Mouse (Mus musculus) adrenal gland, postnatal 10 days (tissue): ENCODE results near the gene Rps21. TPM values are rescaled to one million over a fixed set of nuclear protein-coding genes. Genes with fewer than 3 reads are reported as not detected.

Source experiments
- DNase-seq: peaks from one replicate; pipeline ENCODE4 v3.0.0; 2021; ENCODE audit warnings: mixed read lengths
- long read RNA-seq, 2 experiments: library from polyadenylated mRNA; stranded (forward); transcript quantifications; one replicate each; pipeline ENCODE4 v2.0.0; 2021
- total RNA-seq, 2 experiments: library from RNA; stranded (reverse); gene quantifications; 2 replicates each; pipeline ENCODE4 v1.2.3; 2021

Gene Rps21
- 100 to 1,000 TPM; 772 to 787 TPM for total RNA-seq
- long read RNA-seq, experiment 1, transcript Rps21-201 (6 exons, 394 nt) = major isoform, 121 of 428 reads
- long read RNA-seq, experiment 1, partial matches to known transcripts = 302 of 428 reads
- long read RNA-seq, experiment 1, other reads (novel, unspliced or antisense) = 5 of 428 reads
- long read RNA-seq, experiment 2, transcript Rps21-201 (6 exons, 394 nt) = major isoform, 82 of 126 reads
- long read RNA-seq, experiment 2, partial matches to known transcripts = 41 of 126 reads
- long read RNA-seq, experiment 2, other reads (novel, unspliced or antisense) = 3 of 126 reads

DNA sequence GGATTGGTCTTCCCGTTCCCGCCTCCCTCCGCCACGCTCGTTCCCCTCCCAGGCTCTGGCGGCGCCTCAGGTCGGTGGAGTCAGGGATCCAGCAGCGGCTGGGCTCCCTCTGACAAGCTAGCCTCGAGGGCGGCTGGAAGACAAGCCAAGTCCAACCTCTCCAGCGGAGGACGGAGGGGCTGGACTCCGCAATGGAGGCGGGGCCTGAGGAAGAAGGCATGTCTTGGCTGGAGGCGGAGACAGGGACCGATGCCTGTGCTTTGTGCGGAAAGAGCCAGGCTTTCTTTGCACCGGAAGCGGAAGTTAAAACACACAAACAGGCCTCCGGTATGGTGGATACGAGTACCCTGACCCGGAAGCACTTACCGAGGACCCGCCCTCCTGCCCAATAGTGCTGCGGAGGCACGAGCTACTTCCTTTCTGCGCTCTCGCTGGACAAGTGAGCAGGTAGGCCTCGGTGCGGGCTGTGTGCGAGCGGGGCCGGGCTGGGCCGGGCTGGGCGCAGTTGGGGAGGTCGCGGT, at the start of gene Rps21:
TSS of gene Rps21 (plus strand) at position 377 of the 521 bp plus-strand sequence.
- peak; percentile 97 for DNase-seq

DNA sequence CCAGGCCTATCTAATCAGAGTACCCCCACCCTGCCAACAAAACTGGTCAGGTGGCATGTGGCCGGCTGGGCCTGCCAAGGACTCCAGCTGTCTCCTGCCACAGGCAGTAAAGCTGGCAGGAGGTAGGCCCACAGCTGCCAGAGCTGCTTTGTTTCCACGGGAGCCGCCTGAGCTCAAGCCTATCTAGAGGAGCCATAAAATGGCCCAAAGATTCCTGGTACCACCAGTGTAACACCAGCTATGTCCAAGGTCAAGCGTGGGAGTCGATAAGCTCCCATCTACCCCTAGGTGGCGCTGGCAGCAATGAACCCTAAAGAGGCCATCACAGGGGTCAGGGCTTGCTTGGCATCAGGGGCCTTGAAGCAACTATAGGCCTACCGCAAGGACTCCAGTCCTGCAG, 49.3 kb upstream of the Rps21 start:
- peak; percentile 70 for DNase-seq

DNA sequence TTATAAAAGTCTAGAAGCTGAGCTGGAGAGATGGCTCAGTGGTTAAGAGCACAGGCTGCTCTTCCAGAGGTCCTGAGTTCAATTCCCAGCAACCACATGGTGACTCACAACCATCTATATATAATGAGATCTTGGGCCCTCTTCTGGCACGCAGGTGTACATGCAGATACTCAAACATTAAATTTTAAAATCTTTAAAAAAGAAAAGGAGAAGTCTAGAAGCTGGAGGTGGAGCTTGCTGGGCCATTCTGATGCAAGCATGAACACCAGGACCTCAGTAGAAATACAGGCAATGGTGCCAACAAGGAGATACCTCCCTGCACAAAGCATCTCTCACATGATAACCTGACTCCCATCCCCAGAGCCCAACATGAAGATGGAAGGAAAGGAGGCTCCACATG, 48.2 kb upstream of the Rps21 start:
- DNase-seq = no peak

DNA sequence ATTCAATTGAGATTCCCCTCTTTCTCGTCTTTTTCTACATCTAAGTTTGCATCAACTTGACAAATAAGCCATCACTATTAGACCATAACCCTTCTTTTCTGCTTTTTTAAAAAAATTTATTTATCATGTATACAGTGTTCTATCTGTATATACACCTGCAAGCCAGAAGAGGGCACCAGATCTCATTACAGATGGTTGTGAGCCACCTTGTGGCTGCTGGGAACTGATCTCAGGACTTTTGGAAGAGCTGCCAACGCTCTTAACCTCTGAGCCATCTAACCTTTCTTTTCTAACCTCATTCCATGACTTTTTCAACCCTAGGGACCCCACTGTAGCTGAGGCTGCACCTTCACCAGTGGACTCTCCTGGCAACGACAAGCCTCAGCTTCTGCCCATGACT, 44.9 kb upstream of the Rps21 start:
- no peak for DNase-seq

DNA sequence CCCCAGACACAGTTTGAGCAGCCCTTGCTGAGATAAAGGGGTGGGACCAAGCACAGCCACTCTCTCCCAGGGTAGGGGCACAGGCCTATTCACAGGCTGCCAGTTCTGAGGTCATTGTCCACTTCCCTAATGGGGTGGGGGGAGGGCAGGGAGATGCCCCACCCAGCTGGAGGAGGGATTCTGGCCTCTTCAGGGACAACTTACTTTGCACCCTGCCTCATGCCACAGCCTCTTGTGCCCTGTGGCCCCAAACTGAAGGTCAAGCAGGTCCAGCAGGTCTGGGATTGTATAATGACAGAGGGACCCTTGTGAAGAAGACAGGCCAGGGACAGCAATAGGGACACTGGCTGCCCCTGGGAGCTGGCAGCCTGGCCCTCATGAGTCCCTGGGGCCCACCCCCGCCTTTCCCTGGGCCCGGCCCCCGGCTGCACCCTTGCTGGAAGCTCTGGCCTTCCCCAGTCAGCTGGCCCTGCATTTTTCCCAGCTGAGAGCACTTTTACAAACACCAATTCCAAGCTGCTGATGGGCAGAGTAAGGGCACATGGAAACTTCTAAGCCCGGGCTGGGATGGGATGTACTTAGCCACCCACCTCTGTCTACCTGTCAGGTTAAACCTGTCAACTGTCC, 42.7 kb upstream of the Rps21 start:
- peak; percentile 72 for DNase-seq

DNA sequence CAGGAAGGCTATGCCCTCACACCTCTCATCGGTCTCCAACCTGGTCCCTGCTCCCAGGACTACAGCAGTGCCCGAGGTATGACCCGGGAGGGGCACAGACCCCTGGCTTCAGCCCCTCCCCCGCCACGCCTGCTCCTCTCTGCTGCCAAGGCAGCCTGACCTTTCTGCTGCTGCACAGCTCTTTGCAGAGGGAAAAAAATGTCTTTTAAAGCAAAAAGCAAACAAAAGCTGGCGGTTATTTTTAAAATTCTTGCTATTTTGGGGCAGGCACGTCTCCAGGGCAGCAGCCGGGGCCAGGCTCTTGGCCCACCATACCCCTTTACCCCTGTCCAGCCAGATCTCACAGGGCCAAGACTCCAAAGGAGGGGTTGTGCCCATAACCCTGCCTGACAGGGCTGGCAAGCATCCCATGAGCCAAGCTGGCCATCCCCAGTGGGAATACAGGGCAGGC, 42.1 kb upstream of the Rps21 start:
- peak; percentile 71 for DNase-seq

DNA sequence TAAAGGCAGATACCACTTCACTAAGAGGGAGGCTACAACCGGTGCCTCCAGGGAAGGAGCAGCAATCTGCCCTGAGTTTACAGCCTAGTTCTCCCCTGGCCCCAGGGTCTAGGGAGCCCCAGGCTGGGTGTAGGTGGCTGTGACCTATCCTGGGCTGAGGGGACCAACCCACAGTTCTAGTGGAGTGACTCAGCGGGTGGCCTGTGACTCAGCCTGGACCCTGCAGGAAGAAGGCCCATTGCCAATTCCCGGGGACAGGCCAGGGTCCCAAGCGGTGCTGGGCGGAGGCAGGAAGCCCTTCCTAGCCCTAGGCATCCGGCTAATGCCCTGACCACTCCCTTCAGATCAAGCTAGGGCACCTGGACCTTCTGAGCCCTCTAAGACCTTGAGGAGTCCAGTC, 41.2 kb upstream of the Rps21 start:
- peak; percentile 78 for DNase-seq

DNA sequence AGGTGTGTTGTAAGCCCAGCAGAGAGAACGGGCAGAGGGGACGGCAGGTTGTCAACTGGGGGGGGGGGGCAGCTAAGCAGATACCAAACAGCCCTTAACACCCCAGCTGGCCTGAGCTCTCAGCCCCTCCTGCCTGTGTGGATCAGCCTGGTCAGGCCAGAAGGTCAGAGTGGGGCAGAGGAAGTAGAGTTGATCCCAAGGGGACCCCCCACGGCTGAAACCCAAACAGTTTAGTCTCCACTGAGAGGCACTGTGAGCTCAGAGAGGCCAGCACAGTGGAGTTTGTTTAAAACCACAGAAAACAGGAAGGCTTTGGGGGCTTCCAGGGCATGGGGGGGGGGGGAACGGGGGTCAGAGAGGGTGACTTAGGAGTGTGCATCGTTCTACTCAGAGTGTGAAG, 40.3 kb upstream of the Rps21 start:
- DNase-seq = no peak

DNA sequence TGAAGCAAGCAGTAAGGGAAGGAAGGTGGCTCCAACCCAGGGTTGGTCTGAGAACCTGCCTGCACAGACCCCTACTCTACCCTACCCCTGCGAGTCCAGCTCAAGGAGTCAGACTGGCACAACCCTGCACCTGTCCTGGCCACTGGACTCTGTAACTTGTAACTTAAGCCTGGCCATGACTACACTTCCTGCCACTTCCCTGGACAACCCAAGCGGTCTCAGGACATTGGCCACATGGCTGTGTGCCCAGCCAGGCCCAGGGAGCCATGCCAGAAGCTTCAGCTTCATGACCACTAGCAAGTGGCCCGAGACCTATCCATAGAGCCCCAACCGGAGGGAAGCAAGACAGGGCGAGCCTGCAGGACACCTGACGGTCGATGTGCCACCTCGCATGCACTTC, 39.6 kb upstream of the Rps21 start:
- peak; percentile 85 for DNase-seq

DNA sequence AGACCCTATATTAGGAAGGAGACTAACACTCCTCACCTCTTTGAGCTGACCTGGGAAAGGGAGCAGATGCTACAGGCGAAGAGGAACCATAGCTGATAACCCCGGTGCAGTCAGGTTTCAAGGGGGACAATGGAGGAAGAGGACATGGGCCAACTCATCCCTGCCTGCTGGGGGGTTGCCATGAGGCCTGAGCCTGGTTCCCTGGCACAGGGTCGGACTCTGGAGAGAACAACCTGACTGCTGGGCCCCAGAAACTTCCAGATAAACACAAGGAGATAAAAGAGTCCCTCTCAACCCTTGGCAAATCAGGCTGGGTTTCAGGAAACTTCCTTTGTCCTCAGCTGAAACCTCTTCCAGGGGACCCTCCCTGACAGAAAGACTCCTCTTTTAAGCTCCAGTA, 38.9 kb upstream of the Rps21 start:
- no peak for DNase-seq

DNA sequence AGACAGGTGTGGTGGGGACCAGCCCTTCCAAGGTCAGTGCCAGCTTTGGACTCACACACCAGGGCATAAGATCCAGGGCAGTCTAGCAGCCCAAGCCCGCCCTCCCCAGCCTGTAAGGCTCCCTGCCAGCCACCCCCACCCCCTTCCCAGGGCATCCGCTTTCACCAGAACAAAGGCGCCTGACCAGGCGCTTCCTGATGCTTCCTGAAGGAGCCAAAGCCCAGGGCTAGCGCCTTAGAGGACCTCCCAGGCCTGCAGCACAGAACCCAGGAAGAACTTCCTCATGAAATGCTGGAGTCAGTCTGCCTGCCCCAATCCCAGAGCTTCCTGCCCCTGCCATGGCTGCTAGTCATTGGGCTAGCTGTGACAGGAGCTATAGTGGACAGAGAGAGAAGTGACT, 38.5 kb upstream of the Rps21 start:
- peak; percentile 56 for DNase-seq

DNA sequence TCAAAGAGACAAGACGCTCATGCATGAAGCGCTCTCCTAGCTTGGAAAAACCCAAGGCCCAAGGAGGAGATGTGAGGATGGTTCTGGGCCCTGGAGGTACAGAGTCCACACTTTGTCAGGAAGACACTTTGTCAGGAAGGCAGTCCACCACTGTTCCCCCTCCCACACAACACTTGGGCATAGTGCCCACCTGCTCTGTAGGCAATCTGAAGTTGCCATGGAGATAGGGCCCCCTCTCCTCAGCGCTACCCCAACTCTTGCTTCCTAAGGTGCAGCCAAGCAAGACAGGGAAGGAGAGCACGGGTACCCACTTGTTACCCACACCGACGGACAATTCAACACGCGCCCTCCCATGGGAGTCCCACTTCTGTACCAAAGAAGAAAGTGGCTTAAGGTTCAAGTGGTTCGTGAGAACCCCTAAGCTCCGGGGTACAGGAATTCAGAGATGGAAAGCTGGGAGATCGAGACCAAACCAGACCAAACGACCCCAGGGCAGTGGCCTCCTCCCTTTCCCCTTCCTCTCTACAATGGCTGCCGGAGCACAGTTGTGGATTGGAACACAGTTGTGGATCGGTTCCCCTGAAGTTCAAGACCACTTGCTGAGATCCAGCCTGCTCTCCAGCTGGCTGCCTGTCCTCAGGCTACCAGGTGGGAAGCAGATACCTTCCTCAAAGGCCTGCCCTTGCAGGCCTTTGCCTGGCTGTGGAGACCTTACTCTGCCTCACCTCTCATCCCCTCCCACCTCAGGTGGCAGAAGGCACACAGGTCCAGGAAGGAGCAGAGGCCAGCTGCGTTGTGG, 37.8 kb upstream of the Rps21 start:
- DNase-seq = no peak

DNA sequence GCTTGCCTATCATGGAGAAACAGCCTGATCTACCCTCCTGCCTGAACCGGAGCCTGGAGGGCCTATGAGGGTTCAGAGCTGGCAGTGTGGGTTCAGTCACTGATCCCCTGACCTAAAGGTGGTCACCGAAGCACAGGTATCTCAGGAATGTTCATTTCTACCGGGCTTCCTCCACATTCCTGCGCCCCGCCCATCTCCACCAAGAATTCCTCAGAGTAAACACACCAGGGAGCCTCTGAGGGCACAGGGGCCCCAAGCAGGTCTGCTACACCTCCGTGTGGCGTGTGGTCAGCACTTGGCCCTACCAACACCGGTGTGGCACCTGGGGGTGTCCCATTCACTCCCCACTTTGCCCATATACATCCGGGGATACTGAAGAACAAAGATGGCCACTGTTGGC, 37.0 kb upstream of the Rps21 start:
- no peak for DNase-seq

DNA sequence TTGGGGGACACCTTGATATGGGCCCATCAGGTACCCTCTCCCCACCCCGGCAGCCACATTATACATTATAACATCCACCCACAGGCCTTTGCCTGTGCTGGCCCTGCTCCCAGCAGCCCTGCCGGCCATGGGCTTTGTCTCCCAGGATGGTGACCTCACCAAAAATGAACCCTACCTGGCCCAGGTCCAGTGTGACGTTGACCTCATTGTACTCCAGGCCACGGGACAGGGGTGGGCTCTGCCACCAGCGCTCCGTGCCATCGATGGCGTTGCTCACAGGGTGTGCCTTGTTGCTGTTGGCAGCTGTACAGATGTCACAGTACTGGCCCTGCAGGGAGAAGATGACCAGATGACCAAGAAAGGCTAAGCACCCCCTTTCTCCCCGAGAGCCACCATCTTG, 36.1 kb upstream of the Rps21 start:
- no peak for DNase-seq

DNA sequence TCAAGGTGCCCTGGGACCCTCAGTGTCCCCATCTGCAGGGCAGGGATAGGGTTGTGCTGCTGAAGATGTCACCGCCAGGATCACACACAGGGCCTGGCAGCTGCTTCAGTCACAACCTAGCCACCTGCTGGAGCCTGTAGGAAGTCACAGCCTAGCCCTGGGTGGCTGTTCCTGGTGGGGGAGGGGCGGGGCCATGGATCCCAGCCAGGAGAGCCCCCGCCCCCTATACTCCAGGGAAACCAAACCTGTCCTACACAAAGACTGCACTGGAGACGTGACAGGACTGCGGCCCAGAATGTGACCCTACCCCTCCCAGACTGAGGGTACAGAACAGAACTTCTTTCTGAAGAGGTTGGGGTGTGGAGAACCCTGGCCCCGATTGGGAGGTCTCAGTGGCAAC, 34.9 kb upstream of the Rps21 start:
- DNase-seq = no peak

DNA sequence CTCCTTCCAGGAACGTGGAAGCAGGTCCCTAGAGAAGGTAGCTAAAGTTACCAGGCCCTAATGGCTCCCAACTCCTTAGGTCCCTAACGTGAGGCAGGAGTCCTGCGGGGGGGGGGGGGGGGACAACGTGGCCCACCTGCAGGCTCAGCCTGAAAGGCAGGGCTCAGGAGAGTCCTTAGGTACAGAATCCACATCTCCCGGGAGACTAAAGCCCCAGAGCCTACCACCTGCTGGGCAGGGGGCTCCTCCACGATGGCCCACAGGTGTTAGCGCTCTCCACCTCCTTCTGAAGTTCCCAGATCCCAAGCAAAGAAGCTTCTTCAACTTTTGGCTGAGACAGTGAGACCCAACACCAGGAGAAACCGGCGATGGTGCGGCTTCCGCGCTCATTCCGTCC, 32.5 kb upstream of the Rps21 start:
- DNase-seq = no peak

DNA sequence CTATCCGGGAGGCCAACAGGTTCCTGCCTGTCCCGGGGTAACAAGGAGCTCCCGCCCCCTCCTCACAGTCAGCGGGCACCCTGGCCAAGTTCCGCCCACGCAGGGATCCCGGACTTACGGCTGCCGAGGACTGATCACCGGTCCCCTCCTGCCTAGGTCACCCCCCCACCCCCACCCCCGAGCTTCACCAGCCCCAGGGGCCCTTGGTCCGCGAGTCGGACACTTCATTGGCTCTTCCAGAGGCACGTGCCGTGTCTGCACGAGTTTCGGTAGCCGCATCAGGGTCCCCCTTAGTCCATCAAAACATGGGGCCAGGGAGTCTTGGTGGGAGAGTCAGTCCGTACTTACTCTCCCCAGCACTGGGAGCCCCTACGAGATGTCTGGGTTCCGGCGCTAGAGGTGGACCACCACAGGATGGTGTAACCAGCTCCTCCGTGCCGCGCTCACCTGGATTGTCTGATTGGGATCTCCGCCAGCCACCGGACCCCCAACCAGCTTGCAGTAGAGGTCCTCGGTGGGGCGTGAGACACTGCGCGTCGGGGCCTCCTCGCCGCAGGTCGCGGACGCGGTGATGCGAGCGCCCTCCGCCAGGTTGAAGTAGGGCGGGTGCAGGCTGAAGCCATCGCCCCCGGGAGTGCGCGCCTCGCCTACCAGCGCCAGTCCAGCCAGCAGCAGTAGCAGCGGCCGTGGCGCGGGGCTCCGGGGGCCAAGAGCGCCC, 32.0 kb upstream of the Rps21 start:
- peak; percentile 50 for DNase-seq

DNA sequence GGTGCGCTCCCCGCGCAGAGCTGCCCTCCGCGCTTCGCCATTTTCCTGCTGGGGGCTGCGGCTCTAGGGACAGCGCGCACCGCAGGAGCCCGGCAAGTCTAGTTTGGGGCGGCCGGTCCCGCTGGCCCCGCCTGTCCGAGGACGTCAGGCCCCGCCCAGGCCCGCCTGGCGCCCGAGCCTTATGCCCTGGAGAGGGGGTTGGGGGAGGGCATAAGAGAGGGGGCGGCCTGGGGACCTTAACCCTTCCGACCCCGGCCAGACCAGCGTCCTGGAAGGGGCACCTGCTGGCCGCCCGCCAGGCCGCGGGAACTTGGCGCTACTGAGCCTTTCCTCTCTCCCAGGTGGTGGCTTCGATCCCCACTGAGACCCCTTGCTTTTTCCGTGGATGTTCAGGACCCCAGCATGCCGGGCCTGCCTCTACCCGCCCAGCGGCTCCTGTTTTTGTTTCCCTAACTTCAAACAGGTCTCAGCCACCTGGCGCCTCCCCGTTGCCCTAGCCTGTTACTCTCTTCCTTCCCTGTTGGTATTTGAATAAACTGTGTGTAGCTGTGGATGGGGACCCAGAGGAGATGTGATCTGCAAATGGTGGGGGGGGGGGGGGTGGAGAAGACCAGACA, 31.3 kb upstream of the Rps21 start, which contains the start of gene Lama5:
TSS of gene Lama5 (minus strand) at position 98 of the 617 bp plus-strand sequence.
- DNase-seq = peak; percentile 85

DNA sequence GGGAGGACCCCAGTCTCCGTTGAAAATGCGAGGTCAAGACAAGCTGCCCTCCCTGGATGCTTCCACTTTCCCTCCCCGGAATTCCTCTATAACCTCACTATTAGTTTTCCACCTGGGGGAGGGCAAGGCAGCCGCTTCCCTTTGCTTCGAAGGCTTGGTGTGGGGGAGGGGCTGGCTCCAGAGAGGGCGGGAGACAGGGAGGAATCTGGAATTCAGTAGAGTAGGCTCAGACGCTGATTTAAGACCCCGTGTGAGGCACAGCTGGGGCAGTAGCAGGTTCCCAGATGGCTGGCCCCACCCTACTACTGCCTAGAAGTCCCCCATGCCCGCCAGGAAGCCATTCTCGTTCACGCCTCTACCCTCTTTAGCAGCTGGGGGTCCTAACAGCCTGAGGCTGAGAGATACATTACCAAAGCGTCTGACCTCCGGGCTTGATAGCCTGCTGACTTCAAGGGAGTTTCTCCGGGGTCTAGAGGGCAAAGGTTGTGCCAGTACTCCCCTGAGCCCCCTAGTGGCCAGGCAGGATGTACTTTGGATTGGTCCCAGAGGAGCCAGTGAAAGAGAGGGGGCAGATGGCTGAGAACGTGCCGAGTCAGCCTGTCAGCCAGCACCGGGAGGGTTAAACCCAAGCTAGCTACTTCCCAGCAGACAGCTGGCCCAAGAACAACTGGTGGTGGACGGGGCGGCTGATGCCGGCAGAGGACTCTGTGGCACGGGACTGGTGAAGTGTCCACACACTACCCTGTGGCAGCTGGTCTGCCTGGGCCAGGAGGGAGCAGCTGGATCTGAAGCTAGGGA, 29.7 kb upstream of the Rps21 start:
- DNase-seq = peak; percentile 72

DNA sequence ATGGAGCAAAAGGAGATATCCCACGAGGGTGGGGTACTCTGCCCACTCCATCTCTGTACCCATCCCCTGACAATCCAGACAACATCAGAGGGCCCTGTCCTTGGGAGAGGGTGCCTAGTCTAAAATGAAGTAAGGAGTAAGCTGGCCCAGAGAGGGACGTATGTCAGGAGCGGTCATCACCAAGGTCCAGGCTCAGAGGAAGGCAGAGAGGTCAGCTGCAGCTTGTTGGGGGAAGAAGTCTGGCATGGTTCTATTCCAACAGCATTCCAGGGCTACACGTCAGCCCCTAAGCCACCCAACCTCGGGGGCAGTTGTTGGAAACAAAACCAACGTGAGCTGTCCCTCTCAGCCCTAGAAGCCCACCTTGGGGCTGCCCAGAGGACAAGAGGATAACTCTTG, 29.1 kb upstream of the Rps21 start:
- DNase-seq = no peak

DNA sequence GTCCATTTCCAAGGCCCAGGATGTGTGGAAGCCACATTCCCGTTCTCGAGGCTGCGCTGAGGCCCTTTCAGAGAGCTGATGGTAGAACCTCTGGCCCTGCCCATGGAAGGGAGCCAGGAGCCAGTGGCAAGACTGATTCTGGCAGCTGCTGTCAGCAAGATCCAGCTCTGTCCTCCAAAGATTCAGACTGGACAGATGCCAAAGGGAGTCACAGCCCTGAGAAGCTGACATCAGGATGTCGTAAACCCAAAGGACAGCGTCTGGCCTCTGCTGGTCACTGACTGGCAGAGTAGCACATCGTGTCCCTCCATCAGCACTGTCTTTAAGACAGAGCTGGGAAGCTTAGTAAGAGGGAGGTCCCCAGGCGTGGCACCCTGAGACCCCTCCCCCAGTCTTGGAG, 28.6 kb upstream of the Rps21 start:
- DNase-seq = peak; percentile 90
